Mouse (Mus musculus) urinary bladder, adult 2 months (tissue): Measurements from ENCODE around the gene Cbfa2t2. TPM values are rescaled to one million over a fixed set of nuclear protein-coding genes. Genes with fewer than 3 reads are reported as not detected.
"Not testable (repeated sequence)": the region's sequence is repeated elsewhere in the genome, so short reads cannot be mapped to it uniquely, and the experiment has no call there.

Source experiments
- DNase-seq: peaks from one replicate; pipeline ENCODE4 v3.0.0; 2022; ENCODE audit warnings: low spot score
- polyA plus RNA-seq: library from polyadenylated mRNA; depleted of rRNA; stranded (reverse); fragments of >200 nt; gene quantifications from 2 replicates; pipeline ENCODE4 v1.2.3, GENCODE M21; 2012

Gene Cbfa2t2
- polyA plus RNA-seq, 1 experiment, result 16.2 TPM

DNA sequence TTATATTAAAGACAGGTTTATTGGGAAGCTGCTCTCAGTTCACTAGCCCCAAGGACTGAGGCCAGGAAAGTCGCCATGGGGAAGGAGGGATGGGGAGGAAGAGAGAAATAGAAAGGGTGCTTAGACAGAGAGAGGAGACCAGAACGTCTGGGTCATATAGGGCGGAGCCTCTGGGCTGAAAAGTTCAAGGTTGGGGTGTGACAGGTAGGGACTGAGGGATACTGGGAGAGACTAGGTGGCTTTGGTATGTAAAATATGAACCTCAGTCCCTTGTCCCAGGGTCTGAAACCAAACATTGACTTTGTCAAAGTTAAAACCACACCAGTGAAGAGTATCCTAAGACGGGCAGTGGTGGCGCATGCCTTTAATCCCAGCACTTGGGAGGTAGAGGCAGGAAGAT, 30.9 kb downstream of the Cbfa2t2 start:
- DNase-seq, result no peak

DNA sequence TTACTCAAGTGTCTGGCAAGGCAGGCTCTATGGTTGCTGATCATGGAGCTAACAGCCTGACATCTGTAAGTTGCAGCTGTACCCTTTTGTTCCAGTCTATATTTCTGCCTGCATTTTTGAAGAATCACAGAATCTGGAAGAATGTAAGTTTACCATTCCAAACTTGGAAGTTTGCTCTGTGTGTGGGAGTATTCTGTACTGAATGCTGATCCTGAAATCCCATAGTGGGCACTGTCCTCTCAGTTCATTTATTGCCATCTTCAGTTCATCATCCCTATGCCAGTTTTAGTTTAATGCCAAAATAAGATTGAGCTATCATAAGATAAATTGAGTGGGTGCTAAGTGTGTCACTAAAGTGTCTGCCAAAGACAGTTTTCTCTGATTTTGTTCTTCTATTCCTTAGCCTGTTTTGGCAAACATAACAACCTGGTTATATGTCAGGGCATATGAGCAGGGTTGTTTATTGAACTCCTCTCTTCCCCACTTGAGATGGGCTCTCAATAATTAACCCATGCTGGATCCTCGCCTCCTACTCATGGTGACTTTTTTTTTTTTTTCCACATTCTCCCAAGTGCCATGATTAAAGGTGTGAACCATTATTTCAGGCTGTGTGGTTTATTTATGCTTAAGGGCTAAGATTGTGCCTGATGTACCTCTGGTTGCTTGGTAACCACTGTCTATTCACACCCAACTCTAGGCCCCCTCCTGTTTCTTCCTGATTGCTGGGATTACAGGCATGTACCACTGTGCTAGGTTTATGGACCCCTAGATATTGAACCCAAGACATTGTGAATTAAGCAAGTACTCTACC, 38.2 kb downstream of the Cbfa2t2 start:
- DNase-seq, result no peak

DNA sequence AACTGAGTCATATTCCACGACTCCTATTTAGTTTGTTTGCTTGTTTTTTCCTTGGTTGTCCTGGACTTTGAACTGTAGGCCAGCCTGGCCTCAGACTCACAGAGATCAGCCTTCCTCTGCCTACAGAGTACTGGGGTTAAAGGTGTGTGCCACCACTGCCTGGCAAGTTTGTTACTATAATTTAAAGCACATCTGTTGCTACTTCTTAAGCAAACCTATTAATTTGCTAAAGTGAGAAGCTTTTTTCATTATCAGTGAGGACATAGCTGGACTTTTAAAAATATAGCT, 38.7 kb downstream of the Cbfa2t2 start:
- DNase-seq, result no peak

DNA sequence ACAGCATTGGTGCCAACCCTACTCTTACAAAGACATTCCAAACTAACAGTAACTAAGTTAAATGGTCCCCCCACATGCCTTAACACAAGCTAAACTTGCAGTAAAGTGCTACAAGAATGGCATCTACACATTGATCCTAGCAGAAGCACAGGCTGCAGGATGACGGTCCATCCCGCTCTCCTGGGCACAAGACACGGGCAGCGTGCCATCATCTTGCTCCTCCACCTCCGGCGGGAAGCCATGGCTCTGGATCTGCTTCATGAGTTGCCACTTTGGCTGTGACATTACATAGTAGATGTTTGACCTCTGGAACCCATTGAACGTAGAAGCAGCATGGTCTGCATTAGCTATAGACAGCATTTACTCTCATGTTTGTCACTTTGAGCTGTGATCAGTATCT, 39.6 kb downstream of the Cbfa2t2 start:
- DNase-seq, result no peak

DNA sequence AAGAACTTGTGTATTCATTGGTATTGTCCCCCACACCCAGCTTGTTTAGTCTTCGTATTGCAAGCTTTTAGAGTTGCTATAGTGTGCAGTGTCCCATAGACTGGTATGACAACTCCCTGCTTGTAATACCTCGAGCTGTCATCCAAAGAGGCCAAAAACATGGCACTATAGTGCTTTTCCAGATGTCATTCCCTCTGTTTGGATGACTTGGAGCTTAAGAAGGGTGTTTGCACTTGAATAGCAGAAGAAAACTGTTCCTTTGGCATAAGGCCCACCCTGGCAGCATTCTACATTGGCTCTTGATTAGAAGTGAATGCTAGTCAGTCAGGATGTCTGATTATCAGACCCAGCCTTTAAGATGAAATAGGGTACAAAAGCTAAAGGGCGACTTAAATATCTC, 40.7 kb downstream of the Cbfa2t2 start:
- no peak for DNase-seq

DNA sequence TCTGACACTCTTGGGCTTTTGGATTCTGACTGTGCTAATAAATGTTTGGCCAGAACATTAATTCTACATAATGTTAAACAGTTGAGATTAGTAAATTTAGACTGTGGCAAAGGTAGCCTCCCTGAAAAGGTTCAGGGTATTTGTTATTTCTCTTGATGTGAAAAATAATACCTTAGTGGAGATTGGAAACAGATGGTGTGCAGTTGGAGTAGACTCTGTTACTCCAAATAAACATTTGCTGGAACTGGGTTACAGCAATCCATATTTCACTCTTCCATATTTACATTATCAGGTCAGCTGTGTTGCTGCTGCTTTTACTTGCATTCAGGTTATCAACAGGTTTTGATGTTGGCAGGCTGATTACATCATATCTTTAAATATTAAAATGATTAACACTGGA, 55.5 kb downstream of the Cbfa2t2 start:
- no peak for DNase-seq

DNA sequence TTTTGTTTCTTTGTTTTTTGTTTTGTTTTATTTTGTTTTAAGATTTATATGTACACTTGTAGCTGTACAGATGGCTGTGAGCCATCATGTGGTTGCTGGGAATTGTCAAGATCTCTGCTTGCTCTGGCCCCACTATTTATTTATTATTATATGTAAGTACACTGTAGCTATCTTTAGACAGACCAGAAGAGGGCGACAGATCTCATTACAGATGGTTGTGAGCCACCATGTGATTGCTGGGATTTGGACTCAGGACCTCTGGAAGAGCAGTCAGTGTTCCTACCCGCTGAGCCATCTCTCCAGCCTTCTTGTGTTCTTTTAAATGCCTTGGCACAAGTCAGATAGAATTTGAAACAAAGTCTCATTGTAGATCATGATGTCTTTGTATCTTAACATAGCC, 57.3 kb downstream of the Cbfa2t2 start:
- not testable (repeated sequence) for DNase-seq

DNA sequence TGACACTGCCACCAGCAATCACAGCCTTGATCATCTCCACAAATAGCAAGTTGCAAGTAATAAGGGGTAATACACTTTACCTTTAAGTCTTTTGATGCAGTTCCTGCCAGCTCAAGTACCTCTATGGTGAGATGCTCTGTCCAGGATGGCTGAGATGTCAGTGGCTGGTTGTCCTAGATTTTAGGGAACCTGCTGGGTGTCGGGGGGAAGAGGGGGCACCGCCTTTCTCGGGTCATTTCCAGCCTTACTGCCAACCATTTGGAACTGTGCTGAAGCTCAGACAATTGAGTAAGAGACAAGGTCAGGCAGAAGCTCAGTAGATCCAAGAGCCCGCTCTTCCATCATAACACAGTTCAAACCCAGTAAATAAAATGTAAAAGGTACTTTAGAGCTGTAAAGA, 58.7 kb downstream of the Cbfa2t2 start:
- DNase-seq, result no peak

DNA sequence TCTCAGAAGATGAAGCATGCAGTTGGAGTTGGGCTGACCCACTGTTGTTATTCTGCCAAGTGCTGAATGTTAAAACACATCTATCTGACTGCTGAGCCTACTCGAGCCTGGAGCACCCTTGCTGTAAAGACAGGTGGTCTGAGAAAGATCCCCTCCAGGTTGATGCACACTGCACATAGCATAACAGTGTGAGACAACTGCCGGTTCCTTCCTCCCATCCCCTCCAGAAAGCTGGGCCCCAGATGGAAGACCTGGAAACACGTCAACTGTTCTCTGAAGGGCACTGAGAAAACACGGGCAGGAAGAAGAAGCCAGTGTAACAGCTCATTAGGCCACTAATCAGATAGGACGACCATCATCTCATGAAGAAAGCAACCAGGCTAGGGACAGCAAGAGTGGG, 62.3 kb downstream of the Cbfa2t2 start:
- no peak for DNase-seq

DNA sequence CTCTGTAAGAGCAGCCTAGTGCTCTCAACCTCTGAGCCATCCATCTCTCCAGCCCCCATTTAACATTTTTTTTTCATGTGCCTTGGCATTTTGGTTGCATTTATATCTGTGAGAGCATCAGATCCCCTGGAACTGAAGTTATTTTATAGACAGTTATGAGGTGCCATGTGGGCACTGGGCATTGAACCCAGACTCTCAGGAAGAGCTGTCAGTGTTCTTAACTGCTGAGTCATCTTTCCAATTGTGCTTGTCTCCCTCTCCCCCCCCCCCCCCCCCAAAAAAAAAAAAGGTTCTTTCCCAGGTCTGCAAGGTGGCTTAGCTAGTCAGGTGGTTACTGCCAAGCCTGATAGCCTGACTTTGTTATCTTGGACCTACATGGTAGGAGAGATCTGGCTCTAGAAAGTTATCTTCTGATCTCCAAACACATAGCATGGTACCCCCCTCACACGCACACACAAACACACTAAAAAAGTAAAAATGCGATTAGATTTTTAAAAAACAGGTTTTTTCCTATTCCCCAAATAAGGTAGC, 63.5 kb downstream of the Cbfa2t2 start:
- DNase-seq, result no peak

DNA sequence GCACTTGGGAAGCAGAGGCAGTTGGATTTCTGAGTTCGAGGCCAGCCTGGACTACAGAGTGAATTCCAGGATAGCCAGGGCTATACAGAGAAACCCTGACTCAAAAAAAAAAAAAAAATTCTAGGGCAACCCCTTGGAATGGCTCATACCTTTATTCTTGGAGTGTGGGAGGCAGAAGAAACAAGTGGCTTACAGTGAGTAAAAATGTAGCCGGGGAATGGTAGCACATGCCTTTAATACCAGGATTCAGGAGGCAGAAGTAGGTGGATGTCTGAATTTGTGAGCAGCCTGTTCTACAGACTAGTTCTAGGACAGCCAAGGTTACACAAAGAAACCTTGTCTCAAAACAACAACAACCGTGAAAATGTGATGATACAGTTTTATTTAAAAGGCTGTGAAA, 64.5 kb downstream of the Cbfa2t2 start:
- DNase-seq, result no peak

DNA sequence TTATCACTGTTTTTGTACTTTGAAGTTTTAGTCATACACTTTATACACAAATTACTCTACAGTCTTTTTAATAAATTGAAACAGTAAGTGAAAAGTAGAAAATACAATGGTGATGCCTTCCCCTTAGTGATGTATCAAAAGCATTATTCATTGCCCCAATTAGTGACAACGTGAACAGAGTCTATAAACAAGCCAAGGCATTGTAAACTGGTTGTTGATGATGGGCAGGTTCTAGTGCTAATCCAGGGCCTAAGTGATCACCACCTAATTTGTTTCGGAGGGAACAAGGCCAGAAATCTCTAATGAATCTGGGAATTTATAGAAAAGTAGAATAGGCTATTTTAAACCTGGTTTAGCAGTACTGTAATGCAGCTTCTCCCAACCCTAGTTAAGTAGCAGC, 70.8 kb downstream of the Cbfa2t2 start:
- DNase-seq, result no peak

DNA sequence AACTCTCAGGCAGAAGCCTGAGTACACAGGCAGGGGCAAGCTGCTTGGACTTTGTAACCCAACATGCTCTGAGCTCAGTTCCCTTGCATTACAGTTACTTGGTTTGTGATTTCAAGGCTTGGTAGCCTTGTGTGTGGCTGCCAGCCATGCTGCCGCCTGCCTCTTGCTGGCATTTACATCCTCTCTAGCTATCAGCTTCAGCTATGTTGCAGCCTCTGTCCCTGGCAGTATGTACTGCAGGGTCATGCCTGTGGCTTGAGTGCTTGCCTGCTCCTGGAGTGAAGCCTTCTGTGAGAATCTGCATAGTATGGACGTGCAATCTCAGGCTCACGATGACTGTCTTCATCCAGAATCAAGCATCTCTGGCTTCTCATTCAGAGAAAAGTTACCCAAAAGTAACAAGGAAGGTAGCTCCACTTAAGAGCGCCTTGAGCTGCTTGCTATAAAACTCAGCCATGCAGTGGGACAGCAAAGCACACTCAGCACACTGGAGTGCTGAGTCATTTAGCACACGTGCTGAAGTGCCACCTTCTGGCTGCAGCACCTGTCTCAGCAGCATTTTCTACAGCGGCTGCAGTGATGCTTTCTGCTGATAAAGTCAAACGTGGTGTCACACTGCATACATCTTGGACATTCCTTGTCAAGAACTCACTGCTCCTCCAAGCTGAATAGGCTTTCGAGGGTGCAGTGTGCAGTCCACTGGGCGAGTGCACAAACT, 71.4 kb downstream of the Cbfa2t2 start:
- no peak for DNase-seq

DNA sequence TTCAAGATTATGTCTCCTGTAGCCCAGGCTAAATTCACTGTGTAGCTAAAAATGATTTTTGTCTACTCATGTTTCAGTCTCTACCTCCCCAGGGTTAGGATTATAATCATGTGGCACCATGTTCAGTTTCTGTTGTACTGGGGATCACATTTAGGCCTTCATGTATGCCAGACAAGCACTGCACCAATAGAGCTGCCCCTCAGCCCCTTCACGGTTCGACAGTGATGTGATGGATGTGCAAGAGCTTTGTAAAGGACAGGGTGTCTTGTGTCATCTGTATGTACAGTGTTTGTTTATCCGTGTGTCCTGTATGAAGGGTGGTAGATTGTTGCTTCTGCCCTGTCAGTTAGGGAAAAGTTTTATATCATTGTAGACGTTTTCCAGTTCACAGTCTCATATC, 72.2 kb downstream of the Cbfa2t2 start:
- DNase-seq, result no peak

DNA sequence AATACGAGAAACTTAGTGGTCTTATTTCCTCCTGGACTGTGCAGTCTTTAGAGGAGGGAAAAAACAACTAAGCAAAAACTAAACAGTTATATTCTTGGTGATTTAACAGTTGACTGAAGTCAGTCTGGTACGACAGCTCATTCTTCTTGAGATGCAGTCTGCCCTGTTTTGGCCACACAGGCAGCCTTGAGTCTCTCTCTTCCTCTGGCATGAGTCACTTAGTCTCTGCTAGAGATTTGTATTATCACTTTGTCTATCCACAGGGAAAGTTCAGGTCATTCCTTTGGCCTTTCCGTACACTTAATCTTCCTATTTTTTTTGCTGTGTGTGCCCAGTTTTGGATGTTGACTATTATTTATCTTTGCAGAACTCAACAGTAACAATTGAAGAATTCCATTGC, 73.9 kb downstream of the Cbfa2t2 start:
- no peak for DNase-seq

DNA sequence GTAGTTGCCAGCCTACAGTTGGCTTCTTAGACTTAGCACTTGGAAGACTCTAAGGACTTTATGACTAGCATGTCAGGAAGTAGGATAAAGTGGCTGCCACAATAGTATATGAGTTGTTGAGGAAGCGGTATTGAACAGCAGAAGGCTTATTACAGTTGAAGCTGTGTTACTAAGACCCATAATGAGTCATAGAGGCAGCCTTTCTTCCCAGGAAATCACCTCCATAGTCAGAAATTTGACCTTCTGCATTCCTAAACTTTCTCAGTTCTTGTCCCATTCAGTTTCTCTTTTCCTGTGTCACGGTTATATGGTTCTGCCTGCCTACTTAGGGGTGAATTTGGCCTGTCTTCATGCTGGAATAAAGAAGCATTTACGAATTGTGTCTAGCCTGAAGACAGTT, 80.7 kb downstream of the Cbfa2t2 start:
- DNase-seq, result no peak

DNA sequence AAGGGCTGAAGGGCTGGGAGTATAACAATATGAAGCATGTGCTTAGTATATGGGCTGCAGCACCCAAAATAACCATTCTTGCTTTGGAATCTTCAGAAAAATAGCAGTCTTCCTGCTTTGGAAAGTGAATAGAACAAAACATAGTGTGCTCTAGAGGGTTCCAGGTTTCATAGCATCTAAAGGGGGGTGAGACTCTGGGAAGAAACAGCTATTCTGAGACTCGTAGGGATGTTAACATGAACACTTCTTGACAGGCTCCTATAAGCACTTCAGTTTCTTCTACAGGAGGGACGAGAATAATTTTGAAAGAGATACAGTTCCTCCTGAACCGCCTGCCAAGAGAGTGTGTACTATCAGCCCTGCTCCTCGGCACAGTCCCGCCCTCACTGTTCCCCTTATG, 81.1 kb downstream of the Cbfa2t2 start:
- no peak for DNase-seq

DNA sequence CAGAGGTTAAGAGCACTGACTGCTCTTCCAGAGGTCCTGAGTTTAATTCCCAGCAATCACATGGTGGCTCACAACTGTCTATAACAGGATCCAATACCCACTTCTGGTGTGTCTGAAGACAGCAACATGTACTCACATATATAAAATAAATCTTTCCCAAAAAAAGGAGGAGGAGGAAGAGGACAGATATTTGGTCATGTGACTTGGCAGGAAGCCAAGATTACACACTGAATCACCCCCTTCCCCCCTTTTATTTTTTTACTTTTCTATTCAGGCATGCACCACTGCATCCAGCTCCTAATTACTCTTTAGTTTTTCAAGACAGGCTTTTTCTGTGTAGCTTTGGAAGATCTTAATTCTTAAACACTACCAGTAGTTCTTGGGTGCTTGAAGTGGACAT, 85.2 kb downstream of the Cbfa2t2 start:
- DNase-seq, result no peak

DNA sequence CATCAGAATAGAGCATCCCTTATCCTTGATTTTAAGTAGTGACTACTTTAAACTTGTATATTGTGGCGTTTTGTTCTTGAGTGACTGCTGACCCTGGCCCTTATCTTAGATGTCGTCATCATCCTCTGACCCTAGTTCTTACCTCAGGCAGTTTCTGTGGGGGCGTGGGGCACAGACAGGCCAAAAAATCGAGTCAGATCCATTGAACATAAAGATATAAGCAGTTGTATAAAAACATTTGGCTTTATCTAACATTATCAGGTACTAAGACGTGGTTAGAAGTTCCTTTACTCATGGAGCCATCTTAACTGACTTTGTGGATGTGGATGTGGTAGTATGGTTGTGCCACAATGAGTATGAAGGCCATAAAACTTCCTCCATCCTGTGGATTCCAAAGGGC, 86.1 kb downstream of the Cbfa2t2 start:
- no peak for DNase-seq

DNA sequence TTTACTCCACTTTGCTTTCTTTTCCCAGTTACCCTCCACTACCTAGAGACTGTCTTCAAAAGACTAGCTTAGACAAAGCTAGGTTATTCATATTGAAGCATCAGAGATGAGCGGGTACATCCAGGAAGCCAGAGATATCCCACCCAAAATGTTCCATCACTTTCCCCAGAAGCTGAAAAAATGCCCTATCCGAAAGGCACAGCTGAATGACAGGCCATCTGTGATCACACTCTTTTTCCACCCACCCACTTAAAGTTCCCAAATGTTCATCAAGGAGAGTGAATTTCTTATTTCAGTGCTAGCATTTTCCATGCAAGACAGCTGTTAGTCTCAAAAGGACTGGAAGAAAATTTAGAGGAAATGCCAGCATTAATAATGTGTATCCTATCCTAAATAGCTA, 89.0 kb downstream of the Cbfa2t2 start:
- DNase-seq, result no peak

DNA sequence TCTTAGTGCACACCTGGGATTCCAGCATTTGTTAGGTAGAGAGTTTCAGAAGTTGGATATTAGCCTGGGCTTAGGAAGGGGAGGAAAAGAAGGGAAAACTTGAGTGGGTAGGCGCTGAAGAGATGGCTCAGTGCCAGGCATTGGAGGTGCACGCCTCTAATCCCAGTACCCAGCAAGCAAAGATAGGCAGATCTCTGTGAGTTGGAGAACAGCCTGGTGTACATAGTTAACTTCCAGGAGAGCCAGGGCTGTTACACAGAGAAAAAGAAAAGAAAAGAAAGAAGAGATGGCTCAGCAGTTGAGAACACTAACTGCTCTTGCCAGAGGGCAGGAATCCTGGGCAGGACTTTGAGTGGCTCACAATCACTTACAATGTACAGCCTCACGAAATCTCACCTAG, 90.2 kb downstream of the Cbfa2t2 start:
- DNase-seq, result no peak

DNA sequence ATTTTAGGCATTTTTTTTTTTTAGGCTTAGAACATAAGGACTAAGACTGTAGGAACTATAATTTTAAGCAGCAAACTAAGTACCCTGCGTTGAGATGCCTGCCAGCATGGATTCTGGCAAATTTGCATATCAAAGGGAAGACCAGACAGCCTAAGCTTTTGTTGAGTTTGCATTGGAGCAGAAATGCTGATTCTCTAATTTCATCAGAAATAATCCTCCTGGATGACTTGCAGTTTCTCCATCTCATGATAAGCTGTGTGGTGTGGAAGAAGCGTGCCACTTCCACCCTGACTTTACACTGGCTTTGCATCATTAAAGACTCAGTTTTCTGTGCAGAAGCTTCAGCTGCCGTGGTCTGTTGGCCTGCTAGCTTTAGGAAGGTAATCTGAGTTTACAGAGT, 96.6 kb downstream of the Cbfa2t2 start:
- no peak for DNase-seq

DNA sequence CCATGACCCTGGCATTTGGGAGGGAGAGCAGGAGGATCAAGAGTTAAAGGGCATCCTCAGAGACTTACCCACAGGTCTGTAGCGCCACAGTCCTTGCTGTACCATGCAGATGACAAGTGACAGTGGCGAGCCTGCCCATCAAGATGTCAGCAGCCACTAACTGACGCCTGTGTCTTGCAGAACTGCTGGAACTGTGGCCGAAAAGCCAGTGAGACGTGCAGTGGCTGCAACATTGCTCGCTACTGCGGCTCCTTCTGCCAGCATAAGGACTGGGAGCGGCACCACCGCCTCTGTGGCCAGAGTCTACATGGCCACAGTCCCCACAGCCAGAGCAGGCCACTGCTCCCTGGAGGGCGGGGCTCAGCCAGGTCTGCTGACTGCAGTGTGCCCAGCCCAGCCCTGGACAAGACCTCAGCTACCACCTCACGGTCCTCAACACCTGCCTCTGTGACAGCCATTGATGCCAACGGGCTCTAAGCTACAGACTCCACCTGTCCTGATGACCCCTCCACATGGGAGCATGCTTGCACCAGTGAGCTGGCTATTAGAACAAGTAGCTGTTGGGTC, 98.5 kb downstream of the Cbfa2t2 start:
- DNase-seq, result no peak
